Comparison of ENCODE assay signal across 10 mouse cellular contexts in the genomic region with DNA sequence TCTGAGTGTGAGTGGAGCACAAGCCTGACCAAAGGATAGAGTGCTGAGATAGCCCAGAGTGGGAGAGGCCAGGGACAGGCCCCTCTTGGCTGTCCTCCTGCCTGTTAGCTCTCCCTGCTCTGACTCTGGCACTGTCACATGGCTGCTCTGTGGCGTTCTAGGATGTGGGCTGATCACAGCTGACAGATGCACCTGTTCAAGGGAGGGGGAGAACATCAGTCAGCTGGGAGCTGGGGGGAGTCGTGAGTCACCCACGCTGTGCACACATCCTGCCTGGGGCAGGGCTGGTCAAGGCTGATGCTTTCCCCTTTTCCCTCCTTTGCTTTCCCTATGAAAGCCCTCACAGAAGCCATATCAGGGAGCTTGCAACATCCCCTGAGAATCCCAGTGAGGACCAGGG. TPM values are rescaled to one million over a fixed set of nuclear protein-coding genes. Genes with fewer than 3 reads are reported as not detected.
A peak's percentile ranks its signal among the peaks of the same experiment; 100 is the strongest.
DNase-seq lines count a peak whose midpoint lies in the region; ATAC-seq lines count a peak whose summit lies in the region.
"Had no signal": no experiment of that assay in that cellular context is flagged by ENCODE, and none has a peak within 500 bp of the region (broad histone marks: within the 10 kb centered on the region; RNA-seq: fewer than 3 reads in every experiment).

No protein-coding gene starts in this region.

- peaks cover 47% of the 10 kb centered on the region for H3K4me1 ChIP-seq in forebrain, embryonic 12.5 days
- peaks cover 10% of the 10 kb centered on the region; the same call in 1 of the 2 replicates for H3K4me1 ChIP-seq in forebrain, embryonic 11.5 days (replicated peaks; ENCODE audit: control insufficient read depth, insufficient read depth, low read length)
- H3K4me1 ChIP-seq in midbrain, embryonic 14.5 days (ENCODE audit: control insufficient read depth, insufficient read depth, low read length): peaks cover 21% of the 10 kb centered on the region
- peaks cover 44% of the 10 kb centered on the region for H3K4me1 ChIP-seq in midbrain, embryonic 15.5 days
- H3K4me1 ChIP-seq in megakaryocyte, embryonic 14.5 days: peaks cover 10% of the 10 kb centered on the region

- 55% methylated on average over 3 of the region's 3 CpGs for WGBS in forebrain, embryonic 12.5 days
- 73% methylated on average over 3 of the region's 3 CpGs for WGBS in forebrain, embryonic 11.5 days
- WGBS in midbrain, embryonic 14.5 days: 33% methylated on average over 3 of the region's 3 CpGs
- WGBS in midbrain, embryonic 15.5 days: 40% methylated on average over 3 of the region's 3 CpGs

- no peaks in the 10 kb centered on the region for H3K9me3 ChIP-seq in forebrain, embryonic 12.5 days
- no peaks in the 10 kb centered on the region for H3K9me3 ChIP-seq in forebrain, embryonic 11.5 days (ENCODE audit: control insufficient read depth, low read length)
- H3K9me3 ChIP-seq in midbrain, embryonic 14.5 days (ENCODE audit: control insufficient read depth, low read length): no peaks in the 10 kb centered on the region
- no peaks in the 10 kb centered on the region for H3K9me3 ChIP-seq in midbrain, embryonic 15.5 days
- no peaks in the 10 kb centered on the region for H3K9me3 ChIP-seq in megakaryocyte, embryonic 14.5 days

- 0 out of 2 replicates have a peak, but pooled peaks cover 5% of the 10 kb centered on the region for H3K27me3 ChIP-seq in forebrain, embryonic 12.5 days
- H3K27me3 ChIP-seq in forebrain, embryonic 11.5 days (ENCODE audit: control insufficient read depth, insufficient read depth, low read length): no peaks in the 10 kb centered on the region
- H3K27me3 ChIP-seq in midbrain, embryonic 14.5 days (ENCODE audit: control insufficient read depth, insufficient read depth, low read length): no peaks in the 10 kb centered on the region
- no peaks in the 10 kb centered on the region for H3K27me3 ChIP-seq in midbrain, embryonic 15.5 days (replicated peaks)
- peaks cover 78% of the 10 kb centered on the region for H3K27me3 ChIP-seq in megakaryocyte, embryonic 14.5 days (replicated peaks)

- no peaks in the 10 kb centered on the region for H3K36me3 ChIP-seq in forebrain, embryonic 12.5 days (replicated peaks)
- no peaks in the 10 kb centered on the region for H3K36me3 ChIP-seq in forebrain, embryonic 11.5 days (ENCODE audit: control insufficient read depth, insufficient read depth, low read length)
- H3K36me3 ChIP-seq in midbrain, embryonic 14.5 days (ENCODE audit: control insufficient read depth, insufficient read depth, low read length): no peaks in the 10 kb centered on the region
- no peaks in the 10 kb centered on the region for H3K36me3 ChIP-seq in midbrain, embryonic 15.5 days (replicated peaks)
- H3K36me3 ChIP-seq in megakaryocyte, embryonic 14.5 days (replicated peaks; ENCODE audit: low read length): no peaks in the 10 kb centered on the region

- no peak overlapping the region for H3K4me2 ChIP-seq in forebrain, embryonic 12.5 days
- H3K4me2 ChIP-seq in forebrain, embryonic 11.5 days (ENCODE audit: low read depth, low read length, severe bottlenecking): no peak overlapping the region
- peak overlapping the region; percentile 57; the same call in 1 of the 2 replicates for H3K4me2 ChIP-seq in midbrain, embryonic 14.5 days (ENCODE audit: low read length)
- H3K4me2 ChIP-seq in midbrain, embryonic 15.5 days: no peak overlapping the region

- H3K4me3 ChIP-seq in forebrain, embryonic 12.5 days (replicated peaks): no peak overlapping the region
- H3K4me3 ChIP-seq in forebrain, embryonic 11.5 days (ENCODE audit: low read depth, low read length): no peak overlapping the region
- H3K4me3 ChIP-seq in midbrain, embryonic 14.5 days (replicated peaks; ENCODE audit: low read depth, low read length): no peak overlapping the region
- H3K4me3 ChIP-seq in midbrain, embryonic 15.5 days: no peak overlapping the region
- H3K4me3 ChIP-seq in megakaryocyte, embryonic 14.5 days (replicated peaks): peak overlapping the region; percentile 28

- ATAC-seq in forebrain, embryonic 12.5 days (ENCODE audit: low FRiP score): no peak
- no peak for ATAC-seq in forebrain, embryonic 11.5 days (replicated peaks; ENCODE audit: low FRiP score)
- ATAC-seq in midbrain, embryonic 14.5 days (ENCODE audit: low FRiP score, low TSS enrichment): no peak
- ATAC-seq in midbrain, embryonic 15.5 days (replicated peaks): no peak
- no peak for ATAC-seq in erythroid progenitor cell, adult 5-6 weeks (replicated peaks; ENCODE audit: low FRiP score, poor library complexity, severe bottlenecking)

- no peak overlapping the region for H3K27ac ChIP-seq in forebrain, embryonic 12.5 days
- no peak overlapping the region for H3K27ac ChIP-seq in forebrain, embryonic 11.5 days (ENCODE audit: low read depth, low read length)
- no peak overlapping the region for H3K27ac ChIP-seq in midbrain, embryonic 14.5 days (replicated peaks; ENCODE audit: low read depth, low read length)
- no peak overlapping the region for H3K27ac ChIP-seq in midbrain, embryonic 15.5 days

- no peak for DNase-seq in forebrain, embryonic 11.5 days (ENCODE audit: low spot score)
- DNase-seq in midbrain, embryonic 14.5 days: no peak
- DNase-seq in thymus, postnatal 36 days: peak; percentile 62 to 81
- no peak for DNase-seq in cerebellum, postnatal 25 days
- DNase-seq: gastrocnemius, postnatal 10 days; spleen, adult 18-20 months had no signal

- H3K9ac ChIP-seq in forebrain, embryonic 12.5 days: 0 out of 2 replicates have a peak overlapping the region, but pooled peaks have one; percentile 29
- H3K9ac ChIP-seq in forebrain, embryonic 11.5 days (ENCODE audit: low read length): no peak overlapping the region
- H3K9ac ChIP-seq in midbrain, embryonic 14.5 days (replicated peaks; ENCODE audit: low read length): no peak overlapping the region
- no peak overlapping the region for H3K9ac ChIP-seq in midbrain, embryonic 15.5 days

RNA-seq across cellular contexts. Expression of a gene that starts 3.6 kb away (rescaled TPM):
- 3.8 and 4.6 TPM in 2 replicates for polyA plus RNA-seq in forebrain, embryonic 12.5 days (2016; fragmentation: Nextera tagmentation; extraction: Ambion mirVana)
- 4.6 and 6.3 TPM in 2 replicates for polyA plus RNA-seq in forebrain, embryonic 11.5 days (2014; fragmentation: Nextera tagmentation; extraction: Ambion mirVana)
- polyA plus RNA-seq in midbrain, embryonic 14.5 days (2014; fragmentation: Nextera tagmentation; extraction: Ambion mirVana): 10.7 and 13.1 TPM in 2 replicates
- 8.9 and 10.0 TPM in 2 replicates for polyA plus RNA-seq in midbrain, embryonic 15.5 days (2015; fragmentation: Nextera tagmentation; extraction: Ambion mirVana)
- polyA plus RNA-seq in megakaryocyte, embryonic 14.5 days (2012; ENCODE audit: insufficient read depth, low replicate concordance): 0.16 TPM in 1 of 2 replicates, not detected in the other
- total RNA-seq in erythroid progenitor cell, adult 5-6 weeks (2015; ENCODE audit: low replicate concordance): 1.4 and 4.2 TPM in 2 replicates
- 0.51 and 1.6 TPM in 2 replicates for total RNA-seq in erythroid progenitor cell, adult 5-6 weeks (2017; ENCODE audit: low replicate concordance)

RNA-seq across cellular contexts. Expression of a gene that starts 23.0 kb away (rescaled TPM):
- 0.26 and 0.41 TPM in 2 replicates for polyA plus RNA-seq in forebrain, embryonic 12.5 days (2016; fragmentation: Nextera tagmentation; extraction: Ambion mirVana)
- 0.48 and 0.63 TPM in 2 replicates for polyA plus RNA-seq in forebrain, embryonic 11.5 days (2014; fragmentation: Nextera tagmentation; extraction: Ambion mirVana)
- not detected in 2 replicates for polyA plus RNA-seq in midbrain, embryonic 14.5 days (2014; fragmentation: Nextera tagmentation; extraction: Ambion mirVana)
- 0.06 and 0.14 TPM in 2 replicates for polyA plus RNA-seq in midbrain, embryonic 15.5 days (2015; fragmentation: Nextera tagmentation; extraction: Ambion mirVana)
- polyA plus RNA-seq in megakaryocyte, embryonic 14.5 days (2012; ENCODE audit: insufficient read depth, low replicate concordance): not detected in 2 replicates
- total RNA-seq in erythroid progenitor cell, adult 5-6 weeks (2015; ENCODE audit: low replicate concordance): not detected in 2 replicates
- not detected in 2 replicates for total RNA-seq in erythroid progenitor cell, adult 5-6 weeks (2017; ENCODE audit: low replicate concordance)
- total RNA-seq: gastrocnemius, postnatal 10 days had no signal

Comparison
In these comparisons a context has a peak if more than half of its experiments do, and no peak if none do; other contexts are left out.
1. DNase-seq: peak in thymus, postnatal 36 days (2 of 2); none in forebrain, embryonic 11.5 days (single experiment), midbrain, embryonic 14.5 days (single experiment) and cerebellum, postnatal 25 days (0 of 2).